ENCODE assay signal across 19 mouse cellular contexts in genomic region chr6:8389307-8389706, GRCm38 (mm10).
DNase-seq lines count a peak whose midpoint lies in the region; ATAC-seq lines count a peak whose summit lies in the region.
"Had no signal": no experiment of that assay in that cellular context is flagged by ENCODE, and none has a peak within 500 bp of the region (broad histone marks: within the 10 kb centered on the region; RNA-seq: fewer than 3 reads in every experiment).

No protein-coding gene starts in this region.

- peak; percentile 17 to 43 for DNase-seq in spleen, postnatal 36 days (ENCODE audit: low spot score in 2 of 2)
- no peak for DNase-seq in spleen, postnatal 10 days (ENCODE audit: low spot score in 2 of 2)
- DNase-seq in B cell, adult 2 months, result peak; percentile 15 to 39
- DNase-seq in kidney, postnatal 14 days, result no peak
- DNase-seq in adrenal gland, postnatal 36 days, result no peak
- DNase-seq in layer of hippocampus, adult 9-11 months, result no peak
- DNase-seq: adrenal gland, adult 8-10 months; adrenal gland, postnatal 14 days; cerebellum, adult 11-12 months; cerebellum, adult 2 months; cerebellum, adult 9-10 months; cerebellum, postnatal 10 days; cerebellum, postnatal 25 days; forebrain, postnatal 0 days had no signal

- ATAC-seq in neutrophil, adult 5-6 weeks (ENCODE audit: extremely low read depth, insufficient number of reproducible peaks, low FRiP score, poor library complexity, severe bottlenecking), result peak; percentile 63; the same call in 1 of the 2 replicates
- ATAC-seq: activated CD4-positive, CD25-positive, alpha-beta regulatory T cell, adult 4 months; forebrain, embryonic 13.5 days; forebrain, embryonic 15.5 days; forebrain, postnatal 0 days; Patski had no signal

Comparison
In these comparisons a context has a peak if more than half of its experiments do, and no peak if none do; other contexts are left out.
1. DNase-seq: peak in spleen, postnatal 36 days (2 of 2) and B cell, adult 2 months (2 of 2); none in spleen, postnatal 10 days (0 of 2), kidney, postnatal 14 days (single experiment), adrenal gland, postnatal 36 days (0 of 2) and layer of hippocampus, adult 9-11 months (single experiment).